Mouse (Mus musculus): ENCODE measurements at regions not wholly inside any gene's neighbourhood (a gene's known extent, or its start where the extent isn't known, plus 50 kb on each side); places are given as distances from the start of the nearest gene placed in this dataset.

DNA sequence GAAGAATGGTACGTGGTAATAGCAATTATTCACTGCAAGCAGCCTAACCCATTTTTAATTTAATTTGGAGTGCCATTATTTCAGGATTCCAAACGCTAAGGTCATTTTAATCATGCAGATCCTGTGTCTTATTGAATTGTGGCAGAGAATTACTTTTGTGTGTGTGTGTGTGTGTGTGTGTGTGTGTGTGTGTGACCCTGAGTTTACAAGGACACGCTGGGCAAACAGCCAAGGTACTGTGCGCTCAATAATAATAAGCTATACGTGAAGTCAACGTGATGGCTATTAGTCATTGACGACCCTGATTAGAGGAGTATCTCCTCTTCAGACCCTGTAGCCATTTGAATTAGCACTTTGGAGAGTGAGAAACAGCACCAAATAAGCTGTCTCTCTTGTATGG is 144.1 kb downstream of the Klf7 start:
- Histone ChIP-seq H3K4me3 (replicated peaks; ENCODE audit: insufficient read depth, low read depth, low read length) (no peak overlapping the region), H3K27me3 (ENCODE audit: control insufficient read depth, insufficient read depth, low read length) (no peaks in the 10 kb centered on the region), H3K27ac (ENCODE audit: insufficient read depth, low read length) (no peak overlapping the region), H3K4me1 (ENCODE audit: control insufficient read depth, insufficient read depth, low read length) (no peaks in the 10 kb centered on the region)
- DNase-seq, result no peak
- no peak for TF ChIP-seq POLR2A (IDR thresholded peaks at IDR 0.05; ENCODE audit: borderline replicate concordance, insufficient read depth, low read length)
- no peak for TF ChIP-seq CTCF (IDR thresholded peaks at IDR 0.05; ENCODE audit: borderline replicate concordance, insufficient read depth, low read depth, low read length)
- WGBS, result 71% methylated on average over 7 of the region's 7 CpGs

- H3K4me1 ChIP-seq (ENCODE audit: control insufficient read depth, insufficient read depth, low read length), result no peaks in the 10 kb centered on the region
- H3K27me3 ChIP-seq (ENCODE audit: control insufficient read depth, insufficient read depth, low read length), result no peaks in the 10 kb centered on the region
- no peak overlapping the region for H3K4me3 ChIP-seq (replicated peaks; ENCODE audit: insufficient read depth, low read depth, low read length)
- WGBS, result 81% methylated on average over 4 of the region's 4 CpGs
- DNase-seq, result no peak
- TF ChIP-seq CTCF (IDR thresholded peaks at IDR 0.05; ENCODE audit: borderline replicate concordance, insufficient read depth, low read depth, low read length) (no peak), POLR2A (IDR thresholded peaks at IDR 0.05; ENCODE audit: borderline replicate concordance, insufficient read depth, low read length) (no peak)
- H3K27ac ChIP-seq (ENCODE audit: insufficient read depth, low read length), result no peak overlapping the region
Observed at GRCm38 (mm10) chr1:63977302-63977888, 144.7 kb downstream of the Klf7 start.

- no peaks in the 10 kb centered on the region for H3K27me3 ChIP-seq (ENCODE audit: control insufficient read depth, insufficient read depth, low read length)
- DNase-seq, result no peak
- no peak overlapping the region for H3K27ac ChIP-seq (ENCODE audit: insufficient read depth, low read length)
- no peak for TF ChIP-seq POLR2A (IDR thresholded peaks at IDR 0.05; ENCODE audit: borderline replicate concordance, insufficient read depth, low read length)
- TF ChIP-seq CTCF (IDR thresholded peaks at IDR 0.05; ENCODE audit: borderline replicate concordance, insufficient read depth, low read depth, low read length), result no peak
- no peak overlapping the region for H3K4me3 ChIP-seq (replicated peaks; ENCODE audit: insufficient read depth, low read depth, low read length)
- 93% methylated on average over 4 of the region's 4 CpGs for WGBS
- no peaks in the 10 kb centered on the region for H3K4me1 ChIP-seq (ENCODE audit: control insufficient read depth, insufficient read depth, low read length)
Observed at GRCm38 (mm10) chr1:63976862-63977261, 145.2 kb downstream of the Klf7 start.

- H3K27ac ChIP-seq (ENCODE audit: insufficient read depth, low read length), result no peak overlapping the region
- 87% methylated on average over 11 of the region's 11 CpGs for WGBS
- no peak for DNase-seq
- H3K27me3 ChIP-seq (ENCODE audit: control insufficient read depth, insufficient read depth, low read length), result no peaks in the 10 kb centered on the region
- H3K4me3 ChIP-seq (replicated peaks; ENCODE audit: insufficient read depth, low read depth, low read length), result no peak overlapping the region
- TF ChIP-seq POLR2A (IDR thresholded peaks at IDR 0.05; ENCODE audit: borderline replicate concordance, insufficient read depth, low read length) (no peak), CTCF (IDR thresholded peaks at IDR 0.05; ENCODE audit: borderline replicate concordance, insufficient read depth, low read depth, low read length) (no peak)
- H3K4me1 ChIP-seq (ENCODE audit: control insufficient read depth, insufficient read depth, low read length), result no peaks in the 10 kb centered on the region
Observed at GRCm38 (mm10) chr1:63967849-63968248, 154.2 kb downstream of the Klf7 start.

DNA sequence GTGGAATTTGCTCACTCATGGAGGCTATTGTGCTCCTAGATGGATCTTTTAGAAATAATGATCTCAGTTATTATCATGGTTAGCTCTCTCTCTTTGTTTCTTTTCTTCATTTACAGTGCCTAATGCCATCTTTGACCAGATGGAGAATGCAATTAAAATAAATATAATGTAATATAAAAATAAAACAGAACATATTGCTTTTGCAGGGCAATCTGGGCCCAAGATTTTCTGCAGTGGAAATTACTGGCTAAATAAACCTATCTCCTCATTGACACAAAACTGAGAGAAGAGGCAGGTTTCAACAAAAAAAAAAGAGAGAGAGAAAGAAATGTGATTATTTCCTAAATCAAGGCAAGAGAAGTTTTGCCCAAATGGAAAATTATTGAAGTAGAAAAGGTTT is 156.6 kb downstream of the Klf7 start:
- Histone ChIP-seq H3K27me3 (ENCODE audit: control insufficient read depth, insufficient read depth, low read length) (no peaks in the 10 kb centered on the region), H3K27ac (ENCODE audit: insufficient read depth, low read length) (no peak overlapping the region), H3K4me3 (replicated peaks; ENCODE audit: insufficient read depth, low read depth, low read length) (no peak overlapping the region), H3K4me1 (ENCODE audit: control insufficient read depth, insufficient read depth, low read length) (no peaks in the 10 kb centered on the region)
- no peak for DNase-seq
- TF ChIP-seq CTCF (IDR thresholded peaks at IDR 0.05; ENCODE audit: borderline replicate concordance, insufficient read depth, low read depth, low read length), result no peak
- TF ChIP-seq POLR2A (IDR thresholded peaks at IDR 0.05; ENCODE audit: borderline replicate concordance, insufficient read depth, low read length), result no peak

- Histone ChIP-seq H3K27ac (ENCODE audit: insufficient read depth, low read length) (no peak overlapping the region), H3K4me3 (replicated peaks; ENCODE audit: insufficient read depth, low read depth, low read length) (no peak overlapping the region), H3K27me3 (ENCODE audit: control insufficient read depth, insufficient read depth, low read length) (no peaks in the 10 kb centered on the region), H3K4me1 (ENCODE audit: control insufficient read depth, insufficient read depth, low read length) (no peaks in the 10 kb centered on the region)
- no peak for TF ChIP-seq POLR2A (IDR thresholded peaks at IDR 0.05; ENCODE audit: borderline replicate concordance, insufficient read depth, low read length)
- TF ChIP-seq CTCF (IDR thresholded peaks at IDR 0.05; ENCODE audit: borderline replicate concordance, insufficient read depth, low read depth, low read length), result no peak
- DNase-seq, result no peak
- WGBS, result 36% methylated on average over 1 of the region's 1 CpGs
Observed at GRCm38 (mm10) chr1:63964519-63964918, 157.6 kb downstream of the Klf7 start.

- WGBS, result 23% methylated on average over 4 of the region's 4 CpGs
- H3K27ac ChIP-seq (ENCODE audit: insufficient read depth, low read length), result peak overlapping the region; percentile 90; the same call in 1 of the 2 replicates
- no peaks in the 10 kb centered on the region for H3K27me3 ChIP-seq (ENCODE audit: control insufficient read depth, insufficient read depth, low read length)
- H3K4me1 ChIP-seq (ENCODE audit: control insufficient read depth, insufficient read depth, low read length), result peaks cover 12% of the 10 kb centered on the region; the same call in 1 of the 2 replicates
- no peak overlapping the region for H3K4me3 ChIP-seq (replicated peaks; ENCODE audit: insufficient read depth, low read depth, low read length)
- no peak for TF ChIP-seq CTCF (IDR thresholded peaks at IDR 0.05; ENCODE audit: borderline replicate concordance, insufficient read depth, low read depth, low read length)
- TF ChIP-seq POLR2A (IDR thresholded peaks at IDR 0.05; ENCODE audit: borderline replicate concordance, insufficient read depth, low read length), result no peak
- peak; percentile 42 to 92 for DNase-seq
Observed at GRCm38 (mm10) chr1:63955701-63956355, 166.3 kb downstream of the Klf7 start.

GRCm38 (mm10) chr1:63954876-63955513 is 167.1 kb downstream of the Klf7 start:
- no peak overlapping the region for H3K4me3 ChIP-seq (replicated peaks; ENCODE audit: insufficient read depth, low read depth, low read length)
- H3K4me1 ChIP-seq (ENCODE audit: control insufficient read depth, insufficient read depth, low read length), result peaks cover 12% of the 10 kb centered on the region; the same call in 1 of the 2 replicates
- H3K27me3 ChIP-seq (ENCODE audit: control insufficient read depth, insufficient read depth, low read length), result no peaks in the 10 kb centered on the region
- TF ChIP-seq CTCF (IDR thresholded peaks at IDR 0.05; ENCODE audit: borderline replicate concordance, insufficient read depth, low read depth, low read length) (no peak), POLR2A (IDR thresholded peaks at IDR 0.05; ENCODE audit: borderline replicate concordance, insufficient read depth, low read length) (no peak)
- H3K27ac ChIP-seq (ENCODE audit: insufficient read depth, low read length), result peak overlapping the region; percentile 90
- no peak for DNase-seq
- 84% methylated on average over 6 of the region's 6 CpGs for WGBS
